In the genomic region with DNA sequence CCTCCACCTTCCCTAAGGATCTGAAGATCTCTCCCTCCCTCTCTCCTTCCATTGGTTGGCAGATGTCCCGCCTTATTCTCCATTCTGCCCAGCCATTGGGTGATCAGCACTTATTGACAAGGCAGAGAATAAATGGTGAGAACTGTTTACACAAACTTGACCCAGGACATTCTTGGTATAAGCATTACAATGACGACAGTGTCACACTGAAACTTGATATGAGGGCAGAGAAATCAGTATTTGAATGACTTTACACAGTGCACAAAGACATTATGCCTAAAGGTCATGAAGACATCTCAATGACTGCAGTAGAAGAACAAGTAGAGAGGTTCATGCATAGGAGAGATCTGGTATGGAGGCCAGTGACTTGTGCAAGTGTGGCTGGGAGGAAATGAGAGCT, we compare ENCODE assay signal across 31 mouse cellular contexts. TPM values are rescaled to one million over a fixed set of nuclear protein-coding genes. Genes with fewer than 3 reads are reported as not detected.
DNase-seq lines count a peak whose midpoint lies in the region; ATAC-seq and TF ChIP-seq lines count a peak whose summit lies in the region.
"Had no signal": no experiment of that assay in that cellular context is flagged by ENCODE, and none has a peak within 500 bp of the region (broad histone marks: within the 10 kb centered on the region; RNA-seq: fewer than 3 reads in every experiment).

No protein-coding gene starts in this region.

- H3K4me3 ChIP-seq in liver, adult 2 months (ENCODE audit: insufficient read depth, low read depth, low read length) = no peak overlapping the region
- H3K4me3 ChIP-seq in midbrain, embryonic 11.5 days (ENCODE audit: low read depth, low read length) = no peak overlapping the region
- H3K4me3 ChIP-seq: embryonic facial prominence, embryonic 13.5 days; embryonic facial prominence, embryonic 15.5 days; erythroblast, embryonic 14.5 days; forebrain, embryonic 10.5 days; forebrain, embryonic 12.5 days had no signal

- no peaks in the 10 kb centered on the region for H3K79me2 ChIP-seq in liver, adult 2 months (ENCODE audit: control insufficient read depth, insufficient read depth, low read length)

- no peaks in the 10 kb centered on the region for H3K9me3 ChIP-seq in midbrain, embryonic 11.5 days (ENCODE audit: control insufficient read depth, low read length)
- H3K9me3 ChIP-seq: embryonic facial prominence, embryonic 13.5 days; embryonic facial prominence, embryonic 15.5 days; forebrain, embryonic 10.5 days; forebrain, embryonic 12.5 days; G1E had no signal

- peak; percentile 0 for DNase-seq in liver, adult 2 months (ENCODE audit: extremely low read depth, low read depth, low spot score)
- DNase-seq in liver (no peak), ES-CJ7 (ENCODE audit: low read depth, low spot score) (peak; percentile 68), R1 (ENCODE audit: low read depth, low spot score) (peak; percentile 90)
- no peak for DNase-seq in frontal cortex, postnatal 25 days (ENCODE audit: low spot score in 2 of 2)
- DNase-seq in kidney, postnatal 10 days = no peak
- no peak for DNase-seq in midbrain, embryonic 11.5 days (ENCODE audit: low spot score, missing footprints)
- DNase-seq: adrenal gland, adult 8-10 months; adrenal gland, postnatal 14 days; adrenal gland, postnatal 36 days; cerebellum, adult 18-20 months; cerebellum, adult 8-10 months; cerebellum, adult 9-11 months; cerebellum, postnatal 14 days; cerebellum, postnatal 36 days; embryo, embryonic 11 days had no signal

- H3K4me2 ChIP-seq in midbrain, embryonic 11.5 days = no peak overlapping the region
- H3K4me2 ChIP-seq: embryonic facial prominence, embryonic 13.5 days; embryonic facial prominence, embryonic 15.5 days; forebrain, embryonic 12.5 days had no signal

- no peak overlapping the region for H3K9ac ChIP-seq in liver, adult 2 months (ENCODE audit: low read depth, low read length)
- no peak overlapping the region for H3K9ac ChIP-seq in midbrain, embryonic 11.5 days (ENCODE audit: low read length)
- H3K9ac ChIP-seq: embryonic facial prominence, embryonic 13.5 days; embryonic facial prominence, embryonic 15.5 days; forebrain, embryonic 12.5 days had no signal

- no peaks in the 10 kb centered on the region for H3K27me3 ChIP-seq in liver, adult 2 months (ENCODE audit: control insufficient read depth, insufficient read depth, low read length)
- H3K27me3 ChIP-seq in midbrain, embryonic 11.5 days (ENCODE audit: control insufficient read depth, insufficient read depth, low read length) = no peaks in the 10 kb centered on the region
- H3K27me3 ChIP-seq: embryonic facial prominence, embryonic 13.5 days; embryonic facial prominence, embryonic 15.5 days; forebrain, embryonic 12.5 days; Patski had no signal

- WGBS in liver, adult 2 months = 48% methylated on average over 2 of the region's 2 CpGs
- WGBS in midbrain, embryonic 11.5 days = 59% methylated on average over 2 of the region's 2 CpGs

- no peaks in the 10 kb centered on the region for H3K4me1 ChIP-seq in liver, adult 2 months (ENCODE audit: control insufficient read depth, insufficient read depth, low read length)
- H3K4me1 ChIP-seq in midbrain, embryonic 11.5 days (ENCODE audit: control insufficient read depth, insufficient read depth, low read length) = no peaks in the 10 kb centered on the region
- H3K4me1 ChIP-seq: embryonic facial prominence, embryonic 15.5 days; forebrain, embryonic 12.5 days had no signal

- TF ChIP-seq POLR2A in liver, adult 2 months (IDR thresholded peaks at IDR 0.05; ENCODE audit: extremely low read depth, insufficient read depth, low read length) = no peak

- H3K27ac ChIP-seq in liver, adult 2 months (replicated peaks; ENCODE audit: insufficient read depth, low read depth, low read length) = no peak overlapping the region
- no peak overlapping the region for H3K27ac ChIP-seq in midbrain, embryonic 11.5 days (ENCODE audit: low read depth, low read length)
- H3K27ac ChIP-seq: embryonic facial prominence, embryonic 13.5 days; embryonic facial prominence, embryonic 15.5 days; forebrain, embryonic 10.5 days; forebrain, embryonic 12.5 days had no signal

- no peaks in the 10 kb centered on the region for H3K36me3 ChIP-seq in liver, adult 2 months (ENCODE audit: control insufficient read depth, insufficient read depth, low read length)
- H3K36me3 ChIP-seq in midbrain, embryonic 11.5 days (ENCODE audit: control insufficient read depth, insufficient read depth, low read length) = no peaks in the 10 kb centered on the region
- H3K36me3 ChIP-seq: embryonic facial prominence, embryonic 13.5 days; embryonic facial prominence, embryonic 15.5 days; forebrain, embryonic 10.5 days; forebrain, embryonic 12.5 days; G1E had no signal

- no peak for ATAC-seq in midbrain, embryonic 11.5 days (ENCODE audit: low FRiP score)
- ATAC-seq: activated CD4-positive, CD25-positive, alpha-beta regulatory T cell, adult 4 months; forebrain, embryonic 14.5 days; forebrain, embryonic 16.5 days; Patski had no signal

- TF ChIP-seq CTCF in liver, adult 2 months (IDR thresholded peaks at IDR 0.05; ENCODE audit: low read depth, low read length) = no peak

RNA-seq across cellular contexts. Expression of a gene that starts 22.0 kb away (rescaled TPM):
- total RNA-seq in liver, adult 2 months (2014; rRNA removed) = not detected in 2 replicates
- polyA plus RNA-seq in liver, adult 2 months (2012; rRNA removed) = not detected in 2 replicates
- not detected in 2 replicates for polyA plus RNA-seq in midbrain, embryonic 11.5 days (2014; fragmentation: Nextera tagmentation; extraction: Ambion mirVana)
- total RNA-seq: adrenal gland, adult 18-20 months; adrenal gland, adult 8-10 months; adrenal gland, postnatal 14 days; adrenal gland, postnatal 36 days; common myeloid progenitor, adult 5-6 weeks; G1E had no signal
- polyA plus RNA-seq: activated CD4-positive, CD25-positive, alpha-beta regulatory T cell, adult 4 months; C2C12; embryonic facial prominence, embryonic 11.5 days; embryonic facial prominence, embryonic 13.5 days; embryonic facial prominence, embryonic 15.5 days; erythroblast, embryonic 14.5 days; forebrain, embryonic 12.5 days; forebrain, embryonic 16.5 days; frontal cortex, adult 2 months; G1E; Patski had no signal

RNA-seq across cellular contexts. Expression of a gene that starts 35.2 kb away (rescaled TPM):
- total RNA-seq in liver, adult 2 months (2014; rRNA removed) = 6.0 and 7.9 TPM in 2 replicates
- 3.2 and 3.8 TPM in 2 replicates for polyA plus RNA-seq in liver, adult 2 months (2012; rRNA removed)
- 3.2 and 4.0 TPM in 2 replicates for polyA plus RNA-seq in midbrain, embryonic 11.5 days (2014; fragmentation: Nextera tagmentation; extraction: Ambion mirVana)

Comparison
In these comparisons a context has a peak if more than half of its experiments do, and no peak if none do; other contexts are left out.
1. DNase-seq: peak in liver, adult 2 months (single experiment), ES-CJ7 (single experiment) and R1 (single experiment); none in liver (single experiment), frontal cortex, postnatal 25 days (0 of 2), kidney, postnatal 10 days (single experiment) and midbrain, embryonic 11.5 days (single experiment).